Mouse (Mus musculus): ENCODE results near the gene Fli1. TPM values are rescaled to one million over a fixed set of nuclear protein-coding genes. Genes with fewer than 3 reads are reported as not detected.

The Fli1 gene
- polyA plus RNA-seq, 1 experiment from 2014 or later: 20.2 TPM

GRCm38 (mm10) chr9:32549462-32550384, 7.1 kb upstream of the Fli1 start:
- H3K27ac ChIP-seq (ENCODE audit: poor library complexity, severe bottlenecking): no peak overlapping the region
- no peak overlapping the region for H3K9ac ChIP-seq
- H3K36me3 ChIP-seq: no peaks in the 10 kb centered on the region
- no peak overlapping the region for H3K4me2 ChIP-seq
- H3K9me3 ChIP-seq (replicated peaks): no peaks in the 10 kb centered on the region
- H3K4me3 ChIP-seq: no peak overlapping the region
- H3K4me1 ChIP-seq (replicated peaks): peaks cover 43% of the 10 kb centered on the region
- ATAC-seq (ENCODE audit: insufficient number of reproducible peaks, low FRiP score): no peak
- H3K27me3 ChIP-seq (replicated peaks): peaks cover 37% of the 10 kb centered on the region
- 12% methylated on average over 6 of the region's 6 CpGs for WGBS

- no peaks in the 10 kb centered on the region for H3K9me3 ChIP-seq (replicated peaks)
- H3K27me3 ChIP-seq (replicated peaks): peaks cover 48% of the 10 kb centered on the region
- no peaks in the 10 kb centered on the region for H3K36me3 ChIP-seq
- H3K9ac ChIP-seq: no peak overlapping the region
- peaks cover 67% of the 10 kb centered on the region for H3K4me1 ChIP-seq (replicated peaks)
- no peak overlapping the region for H3K4me3 ChIP-seq
- 54% methylated on average over 2 of the region's 2 CpGs for WGBS
- ATAC-seq (ENCODE audit: insufficient number of reproducible peaks, low FRiP score): no peak
- H3K4me2 ChIP-seq: no peak overlapping the region
- H3K27ac ChIP-seq (ENCODE audit: poor library complexity, severe bottlenecking): no peak overlapping the region
These were observed 4.1 kb upstream of the Fli1 start for GRCm38 (mm10) chr9:32546731-32547130.

GRCm38 (mm10) chr9:32544731-32545661, 2.3 kb upstream of the Fli1 start:
- Histone ChIP-seq H3K27me3 (replicated peaks) (peaks cover 48% of the 10 kb centered on the region), H3K4me1 (replicated peaks) (peaks cover 56% of the 10 kb centered on the region), H3K9me3 (replicated peaks) (no peaks in the 10 kb centered on the region), H3K9ac (peak overlapping the region; percentile 22; the same call in 1 of the 2 replicates), H3K36me3 (no peaks in the 10 kb centered on the region), H3K4me2 (peak overlapping the region; percentile 57), H3K27ac (ENCODE audit: poor library complexity, severe bottlenecking) (no peak overlapping the region), H3K4me3 (peak overlapping the region; percentile 12)
- 3% methylated on average over 40 of the region's 40 CpGs for WGBS
- no peak for ATAC-seq (ENCODE audit: insufficient number of reproducible peaks, low FRiP score)

GRCm38 (mm10) chr9:32543923-32544575, 1.4 kb upstream of the Fli1 start:
- Histone ChIP-seq H3K27me3 (replicated peaks) (peaks cover 53% of the 10 kb centered on the region), H3K36me3 (no peaks in the 10 kb centered on the region), H3K27ac (ENCODE audit: poor library complexity, severe bottlenecking) (peak overlapping the region; percentile 61), H3K9ac (no peak overlapping the region), H3K4me3 (no peak overlapping the region), H3K4me2 (peak overlapping the region; percentile 94), H3K9me3 (replicated peaks) (no peaks in the 10 kb centered on the region), H3K4me1 (replicated peaks) (peaks cover 49% of the 10 kb centered on the region)
- 11% methylated on average over 8 of the region's 8 CpGs for WGBS
- ATAC-seq (ENCODE audit: insufficient number of reproducible peaks, low FRiP score): peak; percentile 27; the same call in 1 of the 2 replicates

- Histone ChIP-seq H3K4me1 (replicated peaks) (peaks cover 51% of the 10 kb centered on the region), H3K27ac (ENCODE audit: poor library complexity, severe bottlenecking) (peak overlapping the region; percentile 61; the same call in 1 of the 2 replicates)
These were observed 450 bp upstream of the Fli1 start for GRCm38 (mm10) chr9:32543040-32543581.

GRCm38 (mm10) chr9:32541223-32541901, 1.3 kb downstream of the Fli1 start:
- Histone ChIP-seq H3K4me3 (peak overlapping the region; percentile 73), H3K4me2 (peak overlapping the region; percentile 94), H3K36me3 (no peaks in the 10 kb centered on the region), H3K27ac (ENCODE audit: poor library complexity, severe bottlenecking) (peak overlapping the region; percentile 83), H3K4me1 (replicated peaks) (peaks cover 48% of the 10 kb centered on the region), H3K9me3 (replicated peaks) (no peaks in the 10 kb centered on the region), H3K27me3 (replicated peaks) (peaks cover 31% of the 10 kb centered on the region), H3K9ac (peak overlapping the region; percentile 90)
- peak; percentile 48 for ATAC-seq (ENCODE audit: insufficient number of reproducible peaks, low FRiP score)
- WGBS: under 1% methylated on average over 30 of the region's 30 CpGs

More at GRCm38 (mm10) chr9:32543040-32543581, 450 bp upstream of the Fli1 start:
- peak; percentile 19; the same call in 1 of the 2 replicates for ATAC-seq (ENCODE audit: insufficient number of reproducible peaks, low FRiP score)
- Histone ChIP-seq H3K27me3 (replicated peaks) (peaks cover 48% of the 10 kb centered on the region), H3K4me3 (peak overlapping the region; percentile 73), H3K36me3 (no peaks in the 10 kb centered on the region), H3K9me3 (replicated peaks) (no peaks in the 10 kb centered on the region), H3K9ac (peak overlapping the region; percentile 77), H3K4me2 (peak overlapping the region; percentile 94)
- under 1% methylated on average over 18 of the region's 18 CpGs for WGBS

GRCm38 (mm10) chr9:32540406-32541222, 2.0 kb downstream of the Fli1 start:
- Histone ChIP-seq H3K9ac (peak overlapping the region; percentile 90), H3K36me3 (no peaks in the 10 kb centered on the region), H3K27ac (ENCODE audit: poor library complexity, severe bottlenecking) (peak overlapping the region; percentile 83), H3K9me3 (replicated peaks) (no peaks in the 10 kb centered on the region), H3K4me2 (peak overlapping the region; percentile 94), H3K4me1 (replicated peaks) (peaks cover 44% of the 10 kb centered on the region), H3K27me3 (replicated peaks) (peaks cover 23% of the 10 kb centered on the region), H3K4me3 (peak overlapping the region; percentile 73)
- WGBS: under 1% methylated on average over 57 of the region's 70 CpGs
- ATAC-seq (ENCODE audit: insufficient number of reproducible peaks, low FRiP score): 0 out of 2 replicates have a peak, but pooled peaks have one; percentile 2

- ATAC-seq (ENCODE audit: insufficient number of reproducible peaks, low FRiP score): 0 out of 2 replicates have a peak, but pooled peaks have one; percentile 30
These were observed 2.6 kb downstream of the Fli1 start for GRCm38 (mm10) chr9:32540061-32540405.

GRCm38 (mm10) chr9:32539321-32539761, 3.3 kb downstream of the Fli1 start:
- Histone ChIP-seq H3K9ac (peak overlapping the region; percentile 90), H3K27ac (ENCODE audit: poor library complexity, severe bottlenecking) (0 out of 2 replicates have a peak overlapping the region, but pooled peaks have one; percentile 83), H3K36me3 (no peaks in the 10 kb centered on the region), H3K27me3 (replicated peaks) (peaks cover 18% of the 10 kb centered on the region), H3K4me1 (replicated peaks) (peaks cover 33% of the 10 kb centered on the region), H3K9me3 (replicated peaks) (no peaks in the 10 kb centered on the region), H3K4me2 (peak overlapping the region; percentile 94), H3K4me3 (peak overlapping the region; percentile 73)
- 32% methylated on average over 3 of the region's 3 CpGs for WGBS
- ATAC-seq (ENCODE audit: insufficient number of reproducible peaks, low FRiP score): no peak

More at GRCm38 (mm10) chr9:32540061-32540405, 2.6 kb downstream of the Fli1 start:
- Histone ChIP-seq H3K36me3 (no peaks in the 10 kb centered on the region), H3K4me2 (peak overlapping the region; percentile 94), H3K4me1 (replicated peaks) (peaks cover 38% of the 10 kb centered on the region), H3K9me3 (replicated peaks) (no peaks in the 10 kb centered on the region), H3K27ac (ENCODE audit: poor library complexity, severe bottlenecking) (peak overlapping the region; percentile 83), H3K27me3 (replicated peaks) (peaks cover 18% of the 10 kb centered on the region), H3K9ac (peak overlapping the region; percentile 90), H3K4me3 (peak overlapping the region; percentile 73)
- 2% methylated on average over 13 of the region's 13 CpGs for WGBS
